Mouse (Mus musculus) cerebellum, adult (tissue): ENCODE data around the gene Sertm1.

Experiments used
- ATAC-seq: cut with Nextera tagmentation; 2 replicates; pipeline ENCODE4 v1.9.2; 2017; ENCODE audit warnings: mild to moderate bottlenecking, moderate library complexity, mixed read lengths; ENCODE audit not compliant: insufficient number of reproducible peaks, low FRiP score, low TSS enrichment

Gene Sertm1

GRCm38 (mm10) chr3:54915643-54916071 lies at the start of gene Sertm1:
Gene Sertm1, minus strand, starts transcription at chr3:54915887.
- peak; percentile 37; the same call in 1 of the 2 replicates for ATAC-seq

GRCm38 (mm10) chr3:54964948-54965506 lies 49.3 kb upstream of the Sertm1 start:
- ATAC-seq: no peak

- ATAC-seq: no peak
These were observed 27.6 kb upstream of the Sertm1 start for GRCm38 (mm10) chr3:54943067-54943810.

- ATAC-seq: no peak
These were observed 18.8 kb upstream of the Sertm1 start for GRCm38 (mm10) chr3:54934535-54934934.

GRCm38 (mm10) chr3:54932599-54932998 lies 16.9 kb upstream of the Sertm1 start:
- ATAC-seq: no peak

GRCm38 (mm10) chr3:54920425-54920824 lies 4.7 kb upstream of the Sertm1 start:
- ATAC-seq: no peak

GRCm38 (mm10) chr3:54914845-54915642 lies 643 bp downstream of the Sertm1 start:
- ATAC-seq: no peak

GRCm38 (mm10) chr3:54908878-54909277 lies 6.8 kb downstream of the Sertm1 start:
- ATAC-seq: no peak

- ATAC-seq: no peak
These were observed 17.7 kb downstream of the Sertm1 start for GRCm38 (mm10) chr3:54897974-54898373.

GRCm38 (mm10) chr3:54894891-54895290 lies 20.8 kb downstream of the Sertm1 start:
- no peak for ATAC-seq

GRCm38 (mm10) chr3:54892218-54892617 lies 23.5 kb downstream of the Sertm1 start:
- no peak for ATAC-seq

- ATAC-seq: no peak
These were observed 29.2 kb downstream of the Sertm1 start for GRCm38 (mm10) chr3:54886501-54886900.
